Mouse (Mus musculus) megakaryocyte, embryonic 14.5 days (primary cell): ENCODE results near the gene Hist1h2af. TPM values are rescaled to one million over a fixed set of nuclear protein-coding genes. Genes with fewer than 3 reads are reported as not detected.
"Not testable (repeated sequence)": the region's sequence is repeated elsewhere in the genome, so short reads cannot be mapped to it uniquely, and the experiment has no call there.

Source experiments
- H3K27me3 ChIP-seq: replicated peaks from 2 replicates; pipeline ENCODE3; 2012; ENCODE audit warnings: inconsistent platforms
- H3K36me3 ChIP-seq: replicated peaks from 2 replicates; pipeline ENCODE3; 2012; ENCODE audit warnings: low read length, inconsistent platforms, mixed read lengths
- H3K4me1 ChIP-seq: 2 replicates; pipeline ENCODE4 v1.6.1; 2012; ENCODE audit warnings: inconsistent platforms
- H3K4me3 ChIP-seq: replicated peaks from 2 replicates; pipeline ENCODE3; 2012; ENCODE audit warnings: moderate library complexity, mild to moderate bottlenecking, inconsistent platforms
- H3K9me3 ChIP-seq: 2 replicates; pipeline ENCODE4 v1.6.1; 2012; ENCODE audit warnings: inconsistent platforms
- FLI1 ChIP-seq: IDR thresholded peaks from 2 replicates; pipeline ENCODE4 v1.6.1; 2012; ENCODE audit warnings: low read length, inconsistent platforms, mixed read lengths
- GATA1 ChIP-seq: IDR thresholded peaks from 3 replicates; pipeline ENCODE4 v1.6.1; 2012; ENCODE audit warnings: mixed read lengths, low read length, inconsistent platforms, borderline replicate concordance
- polyA plus RNA-seq: library from polyadenylated mRNA; stranded (reverse); fragments of >175 nt; gene quantifications from 2 replicates; pipeline ENCODE4 v1.2.3, GENCODE M21; 2012; ENCODE audit warnings: low replicate concordance; ENCODE audit not compliant: insufficient read depth

Hist1h2af gene
- polyA plus RNA-seq, 1 experiment = 163 TPM

GRCm38 (mm10) chr13:23575271-23575851 lies 41.7 kb downstream of the Hist1h2af start, which contains the start of gene Hist1h3d:
Hist1h3d (plus strand) TSS chr13:23575763.
- no peaks in the 10 kb centered on the region for H3K27me3 ChIP-seq
- no peak for TF ChIP-seq FLI1
- no peak for TF ChIP-seq GATA1
- H3K4me3 ChIP-seq = peak within 1 kb of the TSS; percentile 89
- no peaks in the 10 kb centered on the region for H3K36me3 ChIP-seq
- H3K4me1 ChIP-seq = peaks cover 33% of the 10 kb centered on the region
- H3K9me3 ChIP-seq = no peaks in the 10 kb centered on the region

GRCm38 (mm10) chr13:23575864-23576313 lies 42.2 kb downstream of the Hist1h2af start:
- not testable (repeated sequence) for H3K36me3 ChIP-seq, H3K9me3 ChIP-seq, H3K27me3 ChIP-seq
- H3K4me1 ChIP-seq = peaks cover 38% of the 10 kb centered on the region
- H3K4me3 ChIP-seq = peak overlapping the region; percentile 89

- Histone ChIP-seq H3K9me3 (no peaks in the 10 kb centered on the region), H3K27me3 (no peaks in the 10 kb centered on the region), H3K4me3 (peak overlapping the region; percentile 89), H3K4me1 (peaks cover 44% of the 10 kb centered on the region), H3K36me3 (no peaks in the 10 kb centered on the region)
- TF ChIP-seq FLI1 = no peak
- no peak for TF ChIP-seq GATA1
Measured at GRCm38 (mm10) chr13:23576351-23576881, 42.7 kb downstream of the Hist1h2af start.

GRCm38 (mm10) chr13:23576906-23577639 lies 43.4 kb downstream of the Hist1h2af start:
- Histone ChIP-seq H3K4me1 (peaks cover 50% of the 10 kb centered on the region), H3K4me3 (peak overlapping the region; percentile 89), H3K27me3 (no peaks in the 10 kb centered on the region), H3K9me3 (no peaks in the 10 kb centered on the region), H3K36me3 (no peaks in the 10 kb centered on the region)
- no peak for TF ChIP-seq FLI1
- no peak for TF ChIP-seq GATA1

- TF ChIP-seq FLI1 (no peak), GATA1 (no peak)
- Histone ChIP-seq H3K36me3 (no peaks in the 10 kb centered on the region), H3K9me3 (no peaks in the 10 kb centered on the region), H3K4me1 (peaks cover 50% of the 10 kb centered on the region), H3K4me3 (no peak overlapping the region), H3K27me3 (no peaks in the 10 kb centered on the region)
Measured at GRCm38 (mm10) chr13:23577835-23578234, 44.1 kb downstream of the Hist1h2af start.

GRCm38 (mm10) chr13:23581408-23582218 lies 47.9 kb downstream of the Hist1h2af start, which contains the start of gene Hist1h4d:
Hist1h4d (plus strand) TSS chr13:23581598.
- Histone ChIP-seq H3K27me3 (no peaks in the 10 kb centered on the region), H3K4me3 (peak within 1 kb of the TSS; percentile 88), H3K36me3 (no peaks in the 10 kb centered on the region), H3K9me3 (no peaks in the 10 kb centered on the region), H3K4me1 (peaks cover 59% of the 10 kb centered on the region)
- no peak for TF ChIP-seq GATA1
- TF ChIP-seq FLI1 = no peak

- Histone ChIP-seq H3K9me3 (no peaks in the 10 kb centered on the region), H3K4me1 (peaks cover 57% of the 10 kb centered on the region), H3K36me3 (no peaks in the 10 kb centered on the region), H3K27me3 (no peaks in the 10 kb centered on the region), H3K4me3 (peak overlapping the region; percentile 88)
- TF ChIP-seq FLI1 (no peak), GATA1 (no peak)
Measured at GRCm38 (mm10) chr13:23582219-23583056, 48.7 kb downstream of the Hist1h2af start.

GRCm38 (mm10) chr13:23583387-23584068 lies 49.8 kb downstream of the Hist1h2af start:
- Histone ChIP-seq H3K4me1 (peaks cover 61% of the 10 kb centered on the region), H3K4me3 (peak overlapping the region; percentile 88)
- TF ChIP-seq FLI1 = no peak
- no peak for TF ChIP-seq GATA1

More at GRCm38 (mm10) chr13:23583387-23584068, 49.8 kb downstream of the Hist1h2af start:
- Histone ChIP-seq H3K9me3 (no peaks in the 10 kb centered on the region), H3K27me3 (no peaks in the 10 kb centered on the region), H3K36me3 (no peaks in the 10 kb centered on the region)

Other genes with a start within 250 kb of the Hist1h2af start
- 0.07 TPM in 1 of 2 replicates, not detected in the other for gene Zfp322a, start 164.7 kb upstream of the Hist1h2af start, polyA plus RNA-seq
- gene Abt1, start 110.0 kb upstream of the Hist1h2af start, polyA plus RNA-seq = 1.6 and 7.8 TPM in 2 replicates
- not detected in 2 replicates for gene Btn1a1, start 68.0 kb upstream of the Hist1h2af start, polyA plus RNA-seq
- gene Btn2a2, start 45.0 kb upstream of the Hist1h2af start, polyA plus RNA-seq = not detected in 2 replicates
- 443 and 574 TPM in 2 replicates for gene Hist1h4h, start 2.9 kb upstream of the Hist1h2af start, polyA plus RNA-seq
- gene Hist1h3g, start 1.5 kb downstream of the Hist1h2af start, polyA plus RNA-seq = 5.7 and 16.4 TPM in 2 replicates
- gene Hist1h2bh, start 9.5 kb downstream of the Hist1h2af start, polyA plus RNA-seq = 1.4 and 2.0 TPM in 2 replicates
- gene Hist1h3f, start 10.1 kb downstream of the Hist1h2af start, polyA plus RNA-seq = 7.0 TPM in 1 of 2 replicates, not detected in the other
- 8.9 and 30.2 TPM in 2 replicates for gene Hist1h4f, start 17.7 kb downstream of the Hist1h2af start, polyA plus RNA-seq
- 0.36 and 2.1 TPM in 2 replicates for gene Hist1h1d, start 19.4 kb downstream of the Hist1h2af start, polyA plus RNA-seq
- 17.9 and 26.5 TPM in 2 replicates for gene Hist1h3e, start 28.5 kb downstream of the Hist1h2af start, polyA plus RNA-seq
- 13.6 and 16.0 TPM in 2 replicates for gene Hist1h2ae, start 37.3 kb downstream of the Hist1h2af start, polyA plus RNA-seq
- gene Hist1h2bg, start 37.5 kb downstream of the Hist1h2af start, polyA plus RNA-seq = 16.8 and 28.8 TPM in 2 replicates
- gene Hist1h2bf, start 40.3 kb downstream of the Hist1h2af start, polyA plus RNA-seq = 7.6 and 73.0 TPM in 2 replicates
- 9.6 TPM in 1 of 2 replicates, not detected in the other for gene Hist1h2ad, start 40.5 kb downstream of the Hist1h2af start, polyA plus RNA-seq
- 4.6 and 5.9 TPM in 2 replicates for gene Hist1h3d, start 41.9 kb downstream of the Hist1h2af start, polyA plus RNA-seq
- gene Hist1h4d, start 47.7 kb downstream of the Hist1h2af start, polyA plus RNA-seq = 16.4 and 20.4 TPM in 2 replicates
- gene Hist1h2be, start 87.2 kb downstream of the Hist1h2af start, polyA plus RNA-seq = 1.1 and 1.9 TPM in 2 replicates
- 4.7 and 22.2 TPM in 2 replicates for gene Hist1h1e, start 88.7 kb downstream of the Hist1h2af start, polyA plus RNA-seq
- gene Hist1h2ac, start 150.0 kb downstream of the Hist1h2af start, polyA plus RNA-seq = 3.6 and 4.7 TPM in 2 replicates
- gene Hist1h2bc, start 150.3 kb downstream of the Hist1h2af start, polyA plus RNA-seq = 148 and 151 TPM in 2 replicates
- not detected in 2 replicates for gene Hist1h1t, start 161.9 kb downstream of the Hist1h2af start, polyA plus RNA-seq
- gene Hist1h4c, start 164.5 kb downstream of the Hist1h2af start, polyA plus RNA-seq = 4.0 and 19.8 TPM in 2 replicates
- gene Hfe, start 176.9 kb downstream of the Hist1h2af start, polyA plus RNA-seq = 10.7 TPM in 1 of 2 replicates, not detected in the other
- gene Hist1h1c, start 204.9 kb downstream of the Hist1h2af start, polyA plus RNA-seq = 353 and 402 TPM in 2 replicates
- gene Hist1h3c, start 211.7 kb downstream of the Hist1h2af start, polyA plus RNA-seq = 12.6 TPM in 1 of 2 replicates, not detected in the other
- 7.4 TPM in 1 of 2 replicates, not detected in the other for gene Hist1h2bb, start 212.8 kb downstream of the Hist1h2af start, polyA plus RNA-seq
- gene Hist1h2ab, start 217.2 kb downstream of the Hist1h2af start, polyA plus RNA-seq = 16.0 and 17.5 TPM in 2 replicates
- gene Hist1h3b, start 218.4 kb downstream of the Hist1h2af start, polyA plus RNA-seq = 9.9 and 14.5 TPM in 2 replicates
- 17.4 and 40.7 TPM in 2 replicates for gene Hist1h4b, start 223.1 kb downstream of the Hist1h2af start, polyA plus RNA-seq
- gene Hist1h4a, start 227.3 kb downstream of the Hist1h2af start, polyA plus RNA-seq = 30.3 and 45.4 TPM in 2 replicates
- gene Hist1h3a, start 228.5 kb downstream of the Hist1h2af start, polyA plus RNA-seq = 6.6 and 7.4 TPM in 2 replicates
- gene Hist1h1a, start 229.8 kb downstream of the Hist1h2af start, polyA plus RNA-seq = 3.3 and 3.5 TPM in 2 replicates
- not detected in 2 replicates for gene Trim38, start 236.0 kb downstream of the Hist1h2af start, polyA plus RNA-seq